Comparison of ENCODE assay signal across 11 mouse cellular contexts in the genomic region with DNA sequence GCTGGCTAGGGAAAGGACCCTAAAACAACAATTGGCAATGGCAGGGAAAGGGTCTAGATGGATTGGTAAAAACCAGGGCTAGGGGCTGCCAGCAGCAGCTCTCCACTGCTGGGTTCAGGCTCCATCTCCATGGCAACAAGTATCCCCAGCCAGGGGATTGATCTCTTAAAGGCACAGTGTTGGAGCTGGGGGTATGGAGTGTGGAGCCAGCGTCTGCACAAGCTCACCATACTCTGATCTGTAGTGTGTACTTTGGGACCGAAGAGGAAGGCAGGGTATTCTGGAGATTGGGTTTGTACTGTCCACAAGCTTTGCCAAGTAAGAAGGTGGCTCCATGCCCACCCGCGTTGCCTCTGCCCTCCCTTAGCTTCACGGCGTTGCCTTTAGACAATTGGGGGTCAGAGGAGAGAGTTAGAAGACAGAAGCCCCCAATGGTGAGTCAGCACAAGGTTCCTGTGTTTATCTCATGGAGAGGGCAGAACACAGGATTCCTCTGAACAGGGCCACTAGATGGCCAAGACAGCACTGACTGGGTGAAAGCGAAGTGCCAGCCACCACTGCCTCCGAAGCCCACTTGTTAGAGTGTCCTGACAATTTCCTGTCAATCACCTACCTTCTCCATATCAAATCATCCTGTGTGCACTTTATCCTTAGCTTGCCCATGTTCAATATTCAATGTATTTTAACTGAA. TPM values are rescaled to one million over a fixed set of nuclear protein-coding genes. Genes with fewer than 3 reads are reported as not detected.
DNase-seq lines count a peak whose midpoint lies in the region; ATAC-seq and TF ChIP-seq lines count a peak whose summit lies in the region.
"Had no signal": no experiment of that assay in that cellular context is flagged by ENCODE, and none has a peak within 500 bp of the region (broad histone marks: within the 10 kb centered on the region; RNA-seq: fewer than 3 reads in every experiment).

No protein-coding gene starts in this region.

- WGBS in hindbrain, embryonic 11.5 days, result 56% methylated on average over 8 of the region's 8 CpGs
- 24% methylated on average over 8 of the region's 8 CpGs for WGBS in midbrain, embryonic 16.5 days

- TF ChIP-seq POLR2A in brain, embryonic 14.5 days (IDR thresholded peaks at IDR 0.05; ENCODE audit: borderline replicate concordance, extremely low read depth, insufficient read depth, insufficient read length, poor library complexity, severe bottlenecking), result no peak

- no peaks in the 10 kb centered on the region for H3K9me3 ChIP-seq in hindbrain, embryonic 11.5 days (ENCODE audit: control insufficient read depth, low read length)
- H3K9me3 ChIP-seq in midbrain, embryonic 16.5 days (replicated peaks; ENCODE audit: control insufficient read depth, low read length, poor library complexity, severe bottlenecking), result no peaks in the 10 kb centered on the region
- H3K9me3 ChIP-seq: embryonic facial prominence, embryonic 13.5 days had no signal

- H3K27ac ChIP-seq in hindbrain, embryonic 11.5 days (ENCODE audit: low read depth, low read length), result 0 out of 2 replicates have a peak overlapping the region, but pooled peaks have one; percentile 17
- H3K27ac ChIP-seq in midbrain, embryonic 16.5 days (ENCODE audit: low read length), result peak overlapping the region; percentile 88
- H3K27ac ChIP-seq: embryonic facial prominence, embryonic 13.5 days had no signal

- H3K4me2 ChIP-seq in hindbrain, embryonic 11.5 days (replicated peaks; ENCODE audit: low read depth, low read length), result no peak overlapping the region
- peak overlapping the region; percentile 38 for H3K4me2 ChIP-seq in midbrain, embryonic 16.5 days (ENCODE audit: low read length)
- H3K4me2 ChIP-seq: embryonic facial prominence, embryonic 13.5 days had no signal

- H3K4me1 ChIP-seq in hindbrain, embryonic 11.5 days (replicated peaks; ENCODE audit: control insufficient read depth, insufficient read depth, low read length), result peaks cover 10% of the 10 kb centered on the region
- H3K4me1 ChIP-seq in midbrain, embryonic 16.5 days (ENCODE audit: control insufficient read depth, insufficient read depth, low read length), result peaks cover 36% of the 10 kb centered on the region

- DNase-seq in brain, embryonic 14.5 days (ENCODE audit: low read depth), result peak; percentile 92
- DNase-seq in embryo, embryonic 11 days, result peak; percentile 64
- DNase-seq in hindbrain, embryonic 11.5 days (ENCODE audit: low spot score), result peak; percentile 62
- DNase-seq in spleen, adult 18-20 months, result no peak
- DNase-seq: lung, adult 18-20 months had no signal

- 0 out of 2 replicates have a peak overlapping the region, but pooled peaks have one; percentile 4 for H3K9ac ChIP-seq in hindbrain, embryonic 11.5 days (ENCODE audit: low read depth, low read length)
- peak overlapping the region; percentile 42; the same call in 1 of the 2 replicates for H3K9ac ChIP-seq in midbrain, embryonic 16.5 days (ENCODE audit: low read depth, low read length)
- H3K9ac ChIP-seq: embryonic facial prominence, embryonic 13.5 days had no signal

- H3K36me3 ChIP-seq in hindbrain, embryonic 11.5 days (ENCODE audit: control insufficient read depth, insufficient read depth, low read length), result no peaks in the 10 kb centered on the region
- no peaks in the 10 kb centered on the region for H3K36me3 ChIP-seq in midbrain, embryonic 16.5 days (ENCODE audit: control insufficient read depth, insufficient read depth, low read length)

- H3K27me3 ChIP-seq in hindbrain, embryonic 11.5 days (ENCODE audit: control insufficient read depth, insufficient read depth, low read length), result no peaks in the 10 kb centered on the region
- H3K27me3 ChIP-seq in midbrain, embryonic 16.5 days (ENCODE audit: control insufficient read depth, insufficient read depth, low read depth, low read length), result no peaks in the 10 kb centered on the region
- H3K27me3 ChIP-seq: embryonic facial prominence, embryonic 13.5 days had no signal

- TF ChIP-seq CTCF in brain, embryonic 14.5 days (IDR thresholded peaks at IDR 0.05; ENCODE audit: borderline replicate concordance, extremely low read depth, insufficient read depth, insufficient read length), result no peak

- H3K4me3 ChIP-seq in hindbrain, embryonic 11.5 days (ENCODE audit: low read depth, low read length), result no peak overlapping the region
- H3K4me3 ChIP-seq in midbrain, embryonic 16.5 days (ENCODE audit: low read depth, low read length), result no peak overlapping the region
- H3K4me3 ChIP-seq: embryonic facial prominence, embryonic 13.5 days; gastrocnemius, adult 2 months had no signal

- peak; percentile 86 for ATAC-seq in hindbrain, embryonic 11.5 days (ENCODE audit: low FRiP score)
- peak; percentile 96 for ATAC-seq in midbrain, embryonic 16.5 days
- no peak for ATAC-seq in granulocyte monocyte progenitor cell, adult 5-6 weeks (replicated peaks; ENCODE audit: poor library complexity, severe bottlenecking)
- no peak for ATAC-seq in megakaryocyte, adult 5-6 weeks (ENCODE audit: poor library complexity, severe bottlenecking)
- ATAC-seq: activated CD4-positive, CD25-positive, alpha-beta regulatory T cell, adult 4 months had no signal

RNA-seq across cellular contexts. Expression of a gene that starts 34.4 kb away (rescaled TPM):
- 26.4 and 31.7 TPM in 2 replicates for polyA plus RNA-seq in brain, embryonic 14.5 days (2012; rRNA removed)
- polyA plus RNA-seq in hindbrain, embryonic 11.5 days (2014; fragmentation: Nextera tagmentation; extraction: Ambion mirVana), result 45.5 and 50.4 TPM in 2 replicates
- 51.2 and 56.6 TPM in 2 replicates for polyA plus RNA-seq in midbrain, embryonic 16.5 days (2015; fragmentation: Nextera tagmentation; extraction: Ambion mirVana)
- total RNA-seq in granulocyte monocyte progenitor cell, adult 5-6 weeks (2014; fragmentation: Nextera tagmentation), result 27.4 and 28.0 TPM in 2 replicates
- 29.9 and 33.0 TPM in 2 replicates for total RNA-seq in granulocyte monocyte progenitor cell, adult 5-6 weeks (2017)
- total RNA-seq in megakaryocyte, adult 5-6 weeks (2015), result 31.8 and 36.4 TPM in 2 replicates
- 34.2 and 35.3 TPM in 2 replicates for total RNA-seq in megakaryocyte, adult 5-6 weeks (2017)

RNA-seq across cellular contexts. Expression of a gene that starts 34.5 kb away (rescaled TPM):
- 51.6 and 57.2 TPM in 2 replicates for polyA plus RNA-seq in brain, embryonic 14.5 days (2012; rRNA removed)
- polyA plus RNA-seq in hindbrain, embryonic 11.5 days (2014; fragmentation: Nextera tagmentation; extraction: Ambion mirVana), result 110 TPM in 2 replicates
- 74.0 and 88.9 TPM in 2 replicates for polyA plus RNA-seq in midbrain, embryonic 16.5 days (2015; fragmentation: Nextera tagmentation; extraction: Ambion mirVana)
- 30.4 and 64.9 TPM in 2 replicates for total RNA-seq in granulocyte monocyte progenitor cell, adult 5-6 weeks (2014; fragmentation: Nextera tagmentation)
- total RNA-seq in granulocyte monocyte progenitor cell, adult 5-6 weeks (2017), result 84.6 and 99.4 TPM in 2 replicates
- 27.8 and 33.4 TPM in 2 replicates for total RNA-seq in megakaryocyte, adult 5-6 weeks (2015)
- 93.2 and 103 TPM in 2 replicates for total RNA-seq in megakaryocyte, adult 5-6 weeks (2017)

RNA-seq across cellular contexts. Expression of a gene that starts 34.5 kb away (rescaled TPM):
- 30.1 and 31.5 TPM in 2 replicates for polyA plus RNA-seq in brain, embryonic 14.5 days (2012; rRNA removed)
- 9.8 and 10.1 TPM in 2 replicates for polyA plus RNA-seq in hindbrain, embryonic 11.5 days (2014; fragmentation: Nextera tagmentation; extraction: Ambion mirVana)
- polyA plus RNA-seq in midbrain, embryonic 16.5 days (2015; fragmentation: Nextera tagmentation; extraction: Ambion mirVana), result 25.0 and 26.2 TPM in 2 replicates
- total RNA-seq in granulocyte monocyte progenitor cell, adult 5-6 weeks (2014; fragmentation: Nextera tagmentation), result 106 and 114 TPM in 2 replicates
- 53.9 and 56.5 TPM in 2 replicates for total RNA-seq in granulocyte monocyte progenitor cell, adult 5-6 weeks (2017)
- 51.2 and 57.6 TPM in 2 replicates for total RNA-seq in megakaryocyte, adult 5-6 weeks (2015)
- 30.9 and 40.7 TPM in 2 replicates for total RNA-seq in megakaryocyte, adult 5-6 weeks (2017)

Comparison
In these comparisons a context has a peak if more than half of its experiments do, and no peak if none do; other contexts are left out.
1. DNase-seq: peak in brain, embryonic 14.5 days (single experiment), embryo, embryonic 11 days (single experiment) and hindbrain, embryonic 11.5 days (single experiment); none in spleen, adult 18-20 months (0 of 2).
2. ATAC-seq: peak in hindbrain, embryonic 11.5 days (single experiment) and midbrain, embryonic 16.5 days (single experiment); none in granulocyte monocyte progenitor cell, adult 5-6 weeks (single experiment) and megakaryocyte, adult 5-6 weeks (single experiment).